Comparison of ENCODE assay signal across 10 mouse cellular contexts in genomic region chr3:121724553-121724952, GRCm38 (mm10). TPM values are rescaled to one million over a fixed set of nuclear protein-coding genes. Genes with fewer than 3 reads are reported as not detected.
DNase-seq lines count a peak whose midpoint lies in the region; ATAC-seq and TF ChIP-seq lines count a peak whose summit lies in the region.
"Had no signal": no experiment of that assay in that cellular context is flagged by ENCODE, and none has a peak within 500 bp of the region (broad histone marks: within the 10 kb centered on the region; RNA-seq: fewer than 3 reads in every experiment).

No protein-coding gene starts in this region.

- H3K4me1 ChIP-seq in cerebellum, adult 2 months (ENCODE audit: control insufficient read depth, insufficient read depth, low read length) = no peaks in the 10 kb centered on the region
- H3K4me1 ChIP-seq in midbrain, embryonic 10.5 days = peaks cover 44% of the 10 kb centered on the region
- peaks cover 20% of the 10 kb centered on the region for H3K4me1 ChIP-seq in midbrain, embryonic 11.5 days (ENCODE audit: control insufficient read depth, insufficient read depth, low read length)
- H3K4me1 ChIP-seq in limb, embryonic 11.5 days (ENCODE audit: control insufficient read depth, insufficient read depth, low read length) = peaks cover 9% of the 10 kb centered on the region; the same call in 1 of the 2 replicates
- no peaks in the 10 kb centered on the region for H3K4me1 ChIP-seq in stomach, postnatal 0 days (replicated peaks; ENCODE audit: control insufficient read depth, insufficient read depth)

- TF ChIP-seq POLR2A in cerebellum, adult 2 months (IDR thresholded peaks at IDR 0.05; ENCODE audit: borderline replicate concordance, insufficient read depth, low read length) = no peak

- H3K4me2 ChIP-seq in midbrain, embryonic 11.5 days = no peak overlapping the region; the same call in 1 of the 2 replicates
- peak overlapping the region; percentile 57; the same call in 1 of the 2 replicates for H3K4me2 ChIP-seq in limb, embryonic 11.5 days (ENCODE audit: low read depth, severe bottlenecking)
- H3K4me2 ChIP-seq in stomach, postnatal 0 days (replicated peaks; ENCODE audit: low read depth) = peak overlapping the region; percentile 91

- no peaks in the 10 kb centered on the region for H3K9me3 ChIP-seq in midbrain, embryonic 10.5 days (replicated peaks)
- H3K9me3 ChIP-seq in midbrain, embryonic 11.5 days (ENCODE audit: control insufficient read depth, low read length) = no peaks in the 10 kb centered on the region
- H3K9me3 ChIP-seq in limb, embryonic 11.5 days (ENCODE audit: control insufficient read depth, low read length) = no peaks in the 10 kb centered on the region
- H3K9me3 ChIP-seq in stomach, postnatal 0 days (ENCODE audit: control insufficient read depth, low read length) = no peaks in the 10 kb centered on the region

- no peaks in the 10 kb centered on the region for H3K27me3 ChIP-seq in cerebellum, adult 2 months (ENCODE audit: control insufficient read depth, insufficient read depth, low read length)
- H3K27me3 ChIP-seq in midbrain, embryonic 10.5 days (ENCODE audit: low read depth, poor library complexity, severe bottlenecking) = peaks cover 80% of the 10 kb centered on the region
- peaks cover 25% of the 10 kb centered on the region for H3K27me3 ChIP-seq in midbrain, embryonic 11.5 days (ENCODE audit: control insufficient read depth, insufficient read depth, low read length)
- H3K27me3 ChIP-seq in limb, embryonic 11.5 days (ENCODE audit: control insufficient read depth, insufficient read depth, low read length) = peaks cover 11% of the 10 kb centered on the region
- H3K27me3 ChIP-seq in stomach, postnatal 0 days (ENCODE audit: control insufficient read depth, insufficient read depth, low read length) = no peaks in the 10 kb centered on the region

- no peak for TF ChIP-seq CTCF in cerebellum, adult 2 months (IDR thresholded peaks at IDR 0.05; ENCODE audit: borderline replicate concordance, insufficient read depth, low read depth, low read length)
- TF ChIP-seq CTCF in stomach, postnatal 0 days (IDR thresholded peaks at IDR 0.05; ENCODE audit: low read depth) = no peak

- ATAC-seq in midbrain, embryonic 11.5 days (ENCODE audit: low FRiP score) = no peak
- ATAC-seq in limb, embryonic 11.5 days (ENCODE audit: insufficient number of reproducible peaks, low FRiP score, low TSS enrichment, low read depth) = no peak
- ATAC-seq in stomach, postnatal 0 days (ENCODE audit: low FRiP score, low TSS enrichment) = no peak
- ATAC-seq: inflammation-experienced regulatory T-cells, adult 6 months had no signal

- TF ChIP-seq EP300 in stomach, postnatal 0 days (optimal IDR thresholded peaks at IDR 0.05) = no peak

- peak overlapping the region; percentile 17 for H3K4me3 ChIP-seq in cerebellum, adult 2 months (replicated peaks; ENCODE audit: insufficient read depth, low read depth, low read length)
- peak overlapping the region; percentile 71 for H3K4me3 ChIP-seq in midbrain, embryonic 10.5 days
- no peak overlapping the region for H3K4me3 ChIP-seq in midbrain, embryonic 11.5 days (ENCODE audit: low read depth, low read length)
- no peak overlapping the region for H3K4me3 ChIP-seq in limb, embryonic 11.5 days (ENCODE audit: low read depth, low read length)
- peak overlapping the region; percentile 62 for H3K4me3 ChIP-seq in stomach, postnatal 0 days (ENCODE audit: low read depth, low read length)

- H3K36me3 ChIP-seq in midbrain, embryonic 10.5 days = no peaks in the 10 kb centered on the region
- H3K36me3 ChIP-seq in midbrain, embryonic 11.5 days (ENCODE audit: control insufficient read depth, insufficient read depth, low read length) = no peaks in the 10 kb centered on the region
- no peaks in the 10 kb centered on the region for H3K36me3 ChIP-seq in limb, embryonic 11.5 days (ENCODE audit: control insufficient read depth, insufficient read depth, low read length)
- 0 out of 2 replicates have a peak, but pooled peaks cover 2% of the 10 kb centered on the region for H3K36me3 ChIP-seq in stomach, postnatal 0 days (ENCODE audit: control insufficient read depth, insufficient read depth, low read length)

- WGBS in cerebellum, adult 2 months = 54% methylated on average over 12 of the region's 12 CpGs
- 40% methylated on average over 12 of the region's 12 CpGs for whole genome bisulfite sequencing in midbrain, embryonic 10.5 days
- WGBS in midbrain, embryonic 11.5 days = 45% methylated on average over 12 of the region's 12 CpGs
- WGBS in limb, embryonic 11.5 days = 28% methylated on average over 12 of the region's 12 CpGs
- WGBS in stomach, postnatal 0 days = 33% methylated on average over 12 of the region's 12 CpGs

- DNase-seq in cerebellum, adult 2 months = no peak
- DNase-seq in cerebellum, postnatal 14 days = no peak
- DNase-seq in midbrain, embryonic 10.5 days (ENCODE audit: low spot score) = no peak
- no peak for DNase-seq in midbrain, embryonic 11.5 days (ENCODE audit: low spot score, missing footprints)
- no peak for DNase-seq in limb, embryonic 11.5 days (ENCODE audit: low spot score)
- peak; percentile 33 for DNase-seq in stomach, postnatal 0 days (ENCODE audit: low spot score)
- DNase-seq in MN1 (ENCODE audit: low spot score) = no peak
- DNase-seq in adrenal gland, postnatal 25 days = no peak
- DNase-seq: cerebellum, adult 9-11 months had no signal

- H3K9ac ChIP-seq in midbrain, embryonic 11.5 days (ENCODE audit: low read length) = no peak overlapping the region
- no peak overlapping the region for H3K9ac ChIP-seq in limb, embryonic 11.5 days (ENCODE audit: low read length)
- peak overlapping the region; percentile 66; the same call in 1 of the 2 replicates for H3K9ac ChIP-seq in stomach, postnatal 0 days (ENCODE audit: low read length)

- H3K27ac ChIP-seq in cerebellum, adult 2 months (ENCODE audit: insufficient read depth, low read length) = no peak overlapping the region
- H3K27ac ChIP-seq in midbrain, embryonic 10.5 days (replicated peaks) = no peak overlapping the region
- H3K27ac ChIP-seq in midbrain, embryonic 11.5 days (ENCODE audit: low read depth, low read length) = no peak overlapping the region
- no peak overlapping the region for H3K27ac ChIP-seq in limb, embryonic 11.5 days (replicated peaks; ENCODE audit: low read depth, low read length)
- H3K27ac ChIP-seq in stomach, postnatal 0 days (replicated peaks) = 0 out of 2 replicates have a peak overlapping the region, but pooled peaks have one; percentile 8

RNA-seq across cellular contexts. Expression of gene F3, which starts 1.2 kb away (rescaled TPM):
- polyA plus RNA-seq in cerebellum, adult 2 months (2012; rRNA removed) = 56.6 and 66.9 TPM in 2 replicates
- polyA plus RNA-seq in midbrain, embryonic 10.5 days (2016; fragmentation: Nextera tagmentation; extraction: Ambion mirVana) = 4.6 and 5.8 TPM in 2 replicates
- polyA plus RNA-seq in midbrain, embryonic 11.5 days (2014; fragmentation: Nextera tagmentation; extraction: Ambion mirVana) = 4.2 and 4.8 TPM in 2 replicates
- polyA plus RNA-seq in limb, embryonic 11.5 days (2014; fragmentation: Nextera tagmentation; extraction: Ambion mirVana) = 4.4 and 5.1 TPM in 2 replicates
- polyA plus RNA-seq in stomach, postnatal 0 days (2015; fragmentation: Nextera tagmentation; extraction: Ambion mirVana) = 26.8 and 29.2 TPM in 2 replicates
- total RNA-seq in adrenal gland, postnatal 25 days (2021) = 9.1 and 10.0 TPM in 2 replicates

RNA-seq across cellular contexts. Expression of gene 4930432M17Rik, which starts 54.0 kb away (rescaled TPM):
- not detected in 2 replicates for polyA plus RNA-seq in cerebellum, adult 2 months (2012; rRNA removed)
- not detected in 2 replicates for polyA plus RNA-seq in midbrain, embryonic 10.5 days (2016; fragmentation: Nextera tagmentation; extraction: Ambion mirVana)
- polyA plus RNA-seq in midbrain, embryonic 11.5 days (2014; fragmentation: Nextera tagmentation; extraction: Ambion mirVana) = not detected in 2 replicates
- polyA plus RNA-seq in limb, embryonic 11.5 days (2014; fragmentation: Nextera tagmentation; extraction: Ambion mirVana) = not detected in 2 replicates
- not detected in 2 replicates for polyA plus RNA-seq in stomach, postnatal 0 days (2015; fragmentation: Nextera tagmentation; extraction: Ambion mirVana)
- total RNA-seq in adrenal gland, postnatal 25 days (2021) = not detected in 2 replicates
- polyA plus RNA-seq: inflammation-experienced regulatory T-cells, adult 6 months had no signal

Comparison
In these comparisons a context has a peak if more than half of its experiments do, and no peak if none do; other contexts are left out.
1. H3K4me3 ChIP-seq: peak in cerebellum, adult 2 months (single experiment), midbrain, embryonic 10.5 days (single experiment) and stomach, postnatal 0 days (single experiment); none in midbrain, embryonic 11.5 days (single experiment) and limb, embryonic 11.5 days (single experiment).